Mouse (Mus musculus) embryonic facial prominence, embryonic 11.5 days (tissue): ENCODE measurements around the gene Tnfsf14. TPM values are rescaled to one million over a fixed set of nuclear protein-coding genes. Genes with fewer than 3 reads are reported as not detected.

Experiments used
- ATAC-seq: fragments of 200-750 bp; cut with Nextera tagmentation; replicated peaks from 2 replicates; pipeline ENCODE4 v1.8.0; 2017; ENCODE audit warnings: low read depth; ENCODE audit not compliant: insufficient number of reproducible peaks, low FRiP score, low TSS enrichment
- DNase-seq: peaks from one replicate; pipeline ENCODE4 v3.0.0-alpha.2; 2015; ENCODE audit warnings: low spot score
- H3K27ac ChIP-seq: fragments of 300-500 bp; sonication (generic); replicated peaks from 2 replicates; pipeline ENCODE4 v1.5.1; 2014; ENCODE audit warnings: mild to moderate bottlenecking, low read depth, low read length, control low read depth
- H3K27me3 ChIP-seq: fragments of 300-500 bp; sonication (generic); 2 replicates; pipeline ENCODE4 v1.6.1; 2014; ENCODE audit warnings: mild to moderate bottlenecking, low read length, moderate library complexity, mixed read lengths; ENCODE audit not compliant: control insufficient read depth, insufficient read depth
- H3K36me3 ChIP-seq: fragments of 300-500 bp; sonication (generic); replicated peaks from 2 replicates; pipeline ENCODE4 v1.6.1; 2014; ENCODE audit warnings: low read depth, mild to moderate bottlenecking, low read length, moderate library complexity, mixed read lengths; ENCODE audit not compliant: control insufficient read depth, insufficient read depth
- H3K4me1 ChIP-seq: fragments of 300-500 bp; sonication (generic); 2 replicates; pipeline ENCODE4 v1.6.1; 2014; ENCODE audit warnings: low read length, mixed read lengths; ENCODE audit not compliant: control insufficient read depth, insufficient read depth
- H3K4me2 ChIP-seq: fragments of 300-500 bp; sonication (generic); 2 replicates; pipeline ENCODE4 v1.6.1; 2014; ENCODE audit warnings: low read depth, mild to moderate bottlenecking, control low read depth, low read length, moderate library complexity
- H3K4me3 ChIP-seq: fragments of 300-500 bp; sonication (generic); 2 replicates; pipeline ENCODE4 v1.5.1; 2014; ENCODE audit warnings: low read depth, low read length, control low read depth
- H3K9ac ChIP-seq: fragments of 300-500 bp; sonication (generic); replicated peaks from 2 replicates; pipeline ENCODE4 v1.6.1; 2014; ENCODE audit warnings: mild to moderate bottlenecking, control low read depth, low read length
- H3K9me3 ChIP-seq: fragments of 300-500 bp; sonication (generic); replicated peaks from 2 replicates; pipeline ENCODE4 v1.6.1; 2016; ENCODE audit warnings: mild to moderate bottlenecking, low read length, inconsistent platforms, mixed read lengths; ENCODE audit not compliant: control insufficient read depth
- WGBS: fragments of 180-500 bp; shearing (Covaris S2); extraction: QIAGEN DNeasy Blood & Tissue Kit; methylation state at CpG from one replicate; pipeline ENCODE4 v1.1.7; 2014; 5-methylcytosine and 5-hydroxymethylcytosine counted together
- polyA plus RNA-seq: library from polyadenylated mRNA; unstranded; fragments of >200 nt; fragmentation: Nextera tagmentation; extraction: Ambion mirVana; gene quantifications from 2 replicates; pipeline ENCODE4 v1.2.1, GENCODE M21; 2014

Tnfsf14 gene
- polyA plus RNA-seq, 1 experiment from 2014 or later, result 0.25 TPM

DNA sequence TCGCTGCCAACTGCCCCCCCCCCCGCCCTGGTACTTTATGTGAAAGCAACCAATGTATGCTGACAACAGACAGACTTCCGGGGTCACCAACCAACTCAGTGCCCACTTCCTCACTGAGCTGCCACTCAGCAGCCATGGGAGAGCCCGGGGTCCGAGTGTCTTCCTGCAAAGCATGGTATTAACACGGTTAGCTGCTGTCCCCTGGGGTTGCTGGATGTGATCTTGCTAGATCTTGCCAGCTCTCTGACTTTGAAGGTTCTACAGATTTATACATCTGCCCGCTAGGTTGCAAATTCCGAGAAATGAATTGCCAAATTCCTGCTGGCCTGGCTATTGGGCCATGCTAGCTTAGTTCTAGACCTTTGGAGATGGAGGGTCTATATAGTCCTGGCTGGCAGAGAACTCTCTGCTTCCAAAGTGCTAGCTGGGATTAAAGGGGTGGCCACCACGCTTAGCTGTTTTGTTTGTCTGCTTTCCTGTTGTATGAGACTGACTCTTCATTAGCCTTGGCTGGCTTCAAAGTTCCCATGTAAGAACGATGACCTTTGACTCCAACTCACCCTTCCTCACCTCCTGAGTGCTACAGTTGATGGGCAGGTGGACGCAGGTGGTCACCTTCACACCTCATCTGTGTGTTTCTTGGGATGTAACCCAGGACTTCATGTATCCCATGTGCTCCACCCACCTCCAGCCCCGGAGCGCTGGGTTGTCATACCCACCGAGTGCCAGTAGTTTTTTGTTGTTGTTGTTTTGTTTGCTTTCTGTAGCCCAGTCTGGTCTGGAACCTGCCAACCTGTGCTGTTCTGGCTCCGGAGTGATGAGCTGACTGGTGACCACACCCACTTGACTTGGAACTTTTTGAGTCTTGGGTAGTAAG lies 36.1 kb upstream of the Tnfsf14 start:
- DNase-seq, result no peak
- Histone ChIP-seq H3K27ac (no peak overlapping the region), H3K9ac (no peak overlapping the region), H3K4me3 (no peak overlapping the region), H3K9me3 (no peaks in the 10 kb centered on the region), H3K27me3 (no peaks in the 10 kb centered on the region), H3K36me3 (no peaks in the 10 kb centered on the region), H3K4me1 (no peaks in the 10 kb centered on the region), H3K4me2 (no peak overlapping the region)
- WGBS, result 83% methylated on average over 15 of the region's 15 CpGs
- no peak for ATAC-seq

- Histone ChIP-seq H3K9ac (no peak overlapping the region), H3K4me1 (no peaks in the 10 kb centered on the region), H3K27me3 (no peaks in the 10 kb centered on the region), H3K9me3 (no peaks in the 10 kb centered on the region), H3K27ac (no peak overlapping the region), H3K4me2 (no peak overlapping the region), H3K4me3 (no peak overlapping the region), H3K36me3 (no peaks in the 10 kb centered on the region)
- no peak for DNase-seq
- WGBS, result 79% methylated on average over 3 of the region's 3 CpGs
- no peak for ATAC-seq
Measured at GRCm38 (mm10) chr17:57228873-57229272, 34.9 kb upstream of the Tnfsf14 start.

DNA sequence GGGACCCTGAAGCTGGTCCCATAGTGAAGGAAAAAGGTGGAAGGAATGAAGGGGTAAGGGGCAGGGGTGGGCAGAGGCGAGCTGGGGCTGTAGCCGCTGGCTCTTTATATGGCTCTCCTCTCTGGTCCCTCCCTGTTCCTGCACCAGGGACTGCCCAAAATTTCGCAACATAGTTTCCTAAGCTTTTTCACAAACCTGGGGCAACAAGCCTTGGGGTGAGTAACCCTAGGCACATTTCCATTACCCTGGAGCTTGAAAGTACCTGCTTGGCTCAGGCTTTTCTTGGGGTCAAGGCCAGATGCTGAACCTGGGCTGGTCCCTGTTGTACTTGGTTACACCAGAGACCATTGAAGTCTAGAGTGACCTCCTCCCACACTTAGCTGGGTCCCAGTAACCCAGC lies 34.0 kb upstream of the Tnfsf14 start, which contains the start of gene C3:
Gene C3, minus strand, starts transcription at position 123 of the 400 bp plus-strand sequence.
- Histone ChIP-seq H3K4me2 (no peak within 1 kb of the TSS), H3K4me1 (no peaks in the 10 kb centered on the region), H3K27ac (no peak within 1 kb of the TSS), H3K27me3 (no peaks in the 10 kb centered on the region), H3K9ac (no peak within 1 kb of the TSS), H3K36me3 (no peaks in the 10 kb centered on the region), H3K9me3 (no peaks in the 10 kb centered on the region), H3K4me3 (no peak within 1 kb of the TSS)
- ATAC-seq (no peak), DNase-seq (no peak)
- WGBS, result 82% methylated on average over 3 of the region's 3 CpGs

DNA sequence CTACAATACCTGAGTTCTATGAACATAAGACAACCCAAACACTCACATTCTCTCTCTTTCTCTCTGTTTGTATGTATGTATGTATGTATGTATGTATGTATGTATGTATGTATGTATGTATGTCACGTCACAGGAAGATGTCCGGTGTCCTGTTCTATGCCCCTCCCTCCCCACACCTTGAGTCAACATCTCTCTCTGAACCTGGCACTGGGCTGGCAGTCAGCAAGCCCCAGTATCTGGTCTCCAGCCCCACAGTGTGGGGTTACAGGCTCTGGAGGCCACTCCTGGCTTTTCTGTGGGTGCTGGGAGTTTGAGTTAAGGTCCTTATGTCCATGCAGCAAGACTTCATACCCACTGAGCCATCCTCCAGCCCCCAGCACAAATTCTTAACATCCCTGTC lies 33.5 kb upstream of the Tnfsf14 start:
- Histone ChIP-seq H3K4me1 (no peaks in the 10 kb centered on the region), H3K4me3 (no peak overlapping the region), H3K9me3 (no peaks in the 10 kb centered on the region), H3K9ac (no peak overlapping the region), H3K27ac (no peak overlapping the region), H3K4me2 (no peak overlapping the region), H3K36me3 (no peaks in the 10 kb centered on the region), H3K27me3 (no peaks in the 10 kb centered on the region)
- 88% methylated on average over 2 of the region's 2 CpGs for WGBS
- ATAC-seq (no peak), DNase-seq (no peak)

DNA sequence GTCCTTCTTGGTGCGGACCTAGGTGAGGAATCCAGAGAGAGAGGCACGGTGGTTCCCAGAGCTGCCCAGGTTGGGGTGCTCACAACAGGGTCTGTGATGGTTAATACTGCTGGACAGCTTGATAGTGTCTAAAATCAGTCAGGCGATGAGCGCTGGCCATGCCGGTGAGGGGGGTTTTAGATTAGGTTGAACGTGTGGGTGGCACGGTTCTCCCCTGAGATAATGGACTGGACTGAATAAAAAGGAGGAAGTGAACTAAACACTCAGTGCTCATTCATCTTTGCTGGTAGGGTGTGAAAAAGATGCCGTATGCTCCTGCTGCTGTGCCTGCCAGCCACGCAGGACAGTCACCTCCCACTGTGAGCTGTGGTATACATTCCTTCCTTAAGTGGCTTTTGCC lies 29.3 kb upstream of the Tnfsf14 start:
- no peak for ATAC-seq
- no peak overlapping the region for H3K4me3 ChIP-seq
- H3K36me3 ChIP-seq, result no peaks in the 10 kb centered on the region
- H3K9me3 ChIP-seq, result no peaks in the 10 kb centered on the region
- H3K27me3 ChIP-seq, result no peaks in the 10 kb centered on the region
- H3K4me1 ChIP-seq, result no peaks in the 10 kb centered on the region
- no peak for DNase-seq
- 84% methylated on average over 9 of the region's 9 CpGs for WGBS
- H3K9ac ChIP-seq, result no peak overlapping the region
- H3K27ac ChIP-seq, result no peak overlapping the region
- no peak overlapping the region for H3K4me2 ChIP-seq

DNA sequence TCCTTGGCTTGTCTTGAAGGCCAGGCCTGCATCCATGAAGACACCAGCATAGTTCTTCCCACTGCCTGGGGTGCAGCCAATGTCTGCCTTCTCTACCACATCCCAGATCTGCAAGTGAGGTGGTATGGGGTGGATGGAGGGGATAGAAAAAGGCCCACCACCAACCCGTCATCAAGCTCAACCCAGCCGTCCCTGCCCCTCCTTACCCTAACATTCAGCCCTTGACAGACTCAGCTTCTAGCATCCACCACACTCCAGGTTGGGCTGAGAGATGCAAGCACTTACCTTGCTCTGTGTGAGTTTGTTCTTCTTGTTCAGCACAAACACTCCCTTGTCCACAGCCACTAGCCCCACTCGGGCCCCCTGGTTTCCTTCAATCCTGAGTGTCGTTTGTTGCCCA lies 27.9 kb upstream of the Tnfsf14 start:
- ATAC-seq, result no peak
- 64% methylated on average over 4 of the region's 4 CpGs for WGBS
- Histone ChIP-seq H3K4me1 (no peaks in the 10 kb centered on the region), H3K9ac (no peak overlapping the region), H3K4me2 (no peak overlapping the region), H3K27me3 (no peaks in the 10 kb centered on the region), H3K4me3 (no peak overlapping the region), H3K27ac (no peak overlapping the region), H3K9me3 (no peaks in the 10 kb centered on the region), H3K36me3 (no peaks in the 10 kb centered on the region)
- no peak for DNase-seq

DNA sequence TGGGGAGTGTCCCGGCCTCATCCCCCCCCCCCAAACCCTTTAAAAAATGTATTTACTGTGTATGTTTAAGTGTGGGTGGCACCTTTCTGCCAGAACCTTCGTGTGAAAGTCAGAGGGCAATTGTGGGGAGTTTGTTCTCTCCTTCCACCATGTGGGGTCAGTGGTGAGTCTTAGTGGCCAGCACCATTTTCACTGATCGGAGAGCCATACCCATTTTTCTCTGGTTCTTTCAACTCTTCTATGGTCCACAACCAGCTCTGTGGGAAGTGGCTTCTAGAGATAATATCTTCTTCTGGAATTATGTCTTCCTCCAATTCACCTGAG lies 25.9 kb upstream of the Tnfsf14 start:
- no peaks in the 10 kb centered on the region for H3K9me3 ChIP-seq
- no peaks in the 10 kb centered on the region for H3K36me3 ChIP-seq
- H3K9ac ChIP-seq, result no peak overlapping the region
- no peaks in the 10 kb centered on the region for H3K27me3 ChIP-seq
- 23% methylated on average over 3 of the region's 3 CpGs for WGBS
- H3K4me3 ChIP-seq, result no peak overlapping the region
- peak; percentile 32 for DNase-seq
- no peak overlapping the region for H3K27ac ChIP-seq
- H3K4me2 ChIP-seq, result no peak overlapping the region
- ATAC-seq, result no peak
- no peaks in the 10 kb centered on the region for H3K4me1 ChIP-seq

GRCm38 (mm10) chr17:57219167-57219883 lies 25.3 kb upstream of the Tnfsf14 start:
- H3K9me3 ChIP-seq, result no peaks in the 10 kb centered on the region
- no peaks in the 10 kb centered on the region for H3K36me3 ChIP-seq
- H3K4me3 ChIP-seq, result no peak overlapping the region
- no peaks in the 10 kb centered on the region for H3K27me3 ChIP-seq
- no peak overlapping the region for H3K4me2 ChIP-seq
- no peak overlapping the region for H3K27ac ChIP-seq
- H3K4me1 ChIP-seq, result no peaks in the 10 kb centered on the region
- H3K9ac ChIP-seq, result no peak overlapping the region
- DNase-seq, result peak; percentile 56
- ATAC-seq, result no peak
- WGBS, result 23% methylated on average over 11 of the region's 11 CpGs
